Mouse (Mus musculus) right cerebral cortex, adult 18-20 months (tissue): ENCODE results near the gene S100a10.
A peak's percentile ranks its signal among the peaks of the same experiment; 100 is the strongest.

Experiments used
- DNase-seq: peaks from one replicate; pipeline ENCODE4 v3.0.0; 2022; ENCODE audit warnings: mixed read lengths

Gene S100a10

DNA sequence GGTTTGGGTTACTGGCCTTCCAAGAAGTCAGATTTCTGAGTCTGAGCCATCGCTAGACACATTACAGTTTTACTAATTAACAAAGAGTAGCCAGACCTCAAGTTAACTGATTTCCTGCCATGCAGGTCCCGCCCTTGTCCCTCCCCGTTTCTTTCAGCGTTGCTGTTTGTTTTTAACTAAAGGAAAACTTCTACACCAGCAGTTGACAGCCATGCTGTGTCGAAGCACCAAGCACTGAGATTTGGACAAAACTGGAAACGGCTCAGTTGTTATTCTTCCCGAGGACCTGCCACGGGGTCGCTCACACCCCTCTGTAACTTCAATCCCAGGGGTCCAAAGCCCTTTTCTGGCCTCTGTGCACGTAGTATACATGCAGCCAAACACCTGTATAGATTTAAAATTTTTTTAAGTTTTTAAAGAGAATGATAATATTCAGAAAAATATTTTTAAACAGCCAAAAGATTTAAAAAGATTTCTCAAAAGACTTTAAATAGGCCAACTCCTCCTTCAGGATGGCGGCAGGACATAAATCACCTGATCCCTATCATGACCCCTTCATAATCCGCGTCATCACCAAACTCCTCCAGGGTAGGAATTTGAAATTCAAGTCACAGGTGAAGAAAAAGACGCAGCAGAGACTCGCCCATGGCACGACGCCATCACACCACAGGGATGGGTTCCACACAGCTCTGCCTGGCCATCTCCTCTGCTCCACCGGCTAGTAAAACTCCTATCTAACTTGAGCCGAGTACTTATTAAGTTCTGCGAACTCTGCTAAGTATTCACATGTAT is 6.9 kb upstream of the S100a10 start:
- no peak for DNase-seq

- no peak for DNase-seq
These were observed 6.2 kb upstream of the S100a10 start for GRCm38 (mm10) chr3:93548541-93549266.

- DNase-seq, result no peak
These were observed 4.9 kb upstream of the S100a10 start for GRCm38 (mm10) chr3:93549986-93550385.

- no peak for DNase-seq
These were observed 2.7 kb upstream of the S100a10 start for GRCm38 (mm10) chr3:93551950-93552901.

DNA sequence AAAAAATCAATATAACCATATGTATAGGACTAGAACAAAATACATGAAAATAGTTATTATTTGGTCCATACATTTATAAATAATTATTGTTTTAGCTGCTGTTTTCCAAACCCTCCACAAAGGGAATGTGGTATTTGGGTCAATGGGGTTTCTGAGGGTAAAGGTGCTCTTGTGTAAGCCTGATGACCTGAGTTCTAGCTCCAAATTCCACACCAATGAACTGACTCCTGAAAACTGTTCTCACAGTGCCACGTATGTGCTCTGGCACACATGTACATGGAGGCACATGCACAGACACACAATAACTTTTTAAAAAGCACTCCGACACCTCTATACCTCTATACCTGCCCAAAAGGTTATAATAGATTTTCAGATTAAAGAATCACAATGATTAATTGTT is 1.6 kb upstream of the S100a10 start:
- DNase-seq, result no peak

GRCm38 (mm10) chr3:93553765-93554378 is 1.0 kb upstream of the S100a10 start:
- DNase-seq, result peak; percentile 24

- DNase-seq, result no peak
These were observed 400 bp upstream of the S100a10 start for GRCm38 (mm10) chr3:93554379-93554980.

GRCm38 (mm10) chr3:93555878-93556254 is 986 bp downstream of the S100a10 start:
- peak; percentile 17 for DNase-seq

- DNase-seq, result no peak
These were observed 1.7 kb downstream of the S100a10 start for GRCm38 (mm10) chr3:93556599-93556998.

DNA sequence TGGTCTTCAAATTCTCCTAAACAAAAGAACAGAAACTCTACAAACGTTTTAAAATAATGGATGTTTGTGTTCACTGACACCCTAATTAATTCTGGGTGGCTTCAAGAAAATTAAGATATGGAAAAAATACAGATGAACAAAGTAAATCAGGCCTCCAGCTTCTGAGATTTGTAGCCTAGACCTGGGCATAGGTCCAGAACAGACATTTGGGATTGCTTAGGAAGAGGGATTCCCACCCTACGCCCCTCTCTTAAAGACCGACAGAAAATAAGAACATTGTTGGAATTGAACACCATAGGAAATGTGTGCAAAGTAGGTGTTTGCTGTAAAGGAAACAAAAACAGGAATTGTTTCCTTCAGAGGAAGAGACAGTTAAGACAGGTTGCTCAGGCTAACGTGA is 2.6 kb downstream of the S100a10 start:
- DNase-seq, result no peak

- no peak for DNase-seq
These were observed 5.1 kb downstream of the S100a10 start for GRCm38 (mm10) chr3:93559961-93560360.

GRCm38 (mm10) chr3:93562372-93562771 is 7.5 kb downstream of the S100a10 start:
- DNase-seq, result no peak

GRCm38 (mm10) chr3:93563216-93563615 is 8.3 kb downstream of the S100a10 start:
- DNase-seq, result peak; percentile 50

DNA sequence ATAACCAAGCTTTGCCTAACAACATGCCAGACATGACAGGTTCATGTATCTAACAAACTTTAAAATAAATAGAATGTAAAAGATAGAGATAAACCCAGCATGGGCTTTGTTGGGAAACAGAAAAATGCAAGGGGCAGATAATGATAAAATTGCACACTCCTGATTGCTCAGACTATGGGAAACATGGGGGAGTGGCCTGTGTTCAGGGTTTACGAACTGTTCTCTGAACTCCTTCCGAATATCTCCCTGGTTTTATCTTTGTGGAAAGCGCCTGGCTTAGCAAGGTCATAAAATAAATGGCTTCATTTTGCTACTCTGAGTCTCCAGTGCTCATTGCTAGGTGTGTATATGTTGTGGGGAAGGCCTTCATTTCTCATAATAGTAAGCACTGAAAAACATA is 12.0 kb downstream of the S100a10 start:
- DNase-seq, result no peak

- no peak for DNase-seq
These were observed 12.8 kb downstream of the S100a10 start for GRCm38 (mm10) chr3:93567721-93568120.

- DNase-seq, result peak; percentile 63
These were observed 13.7 kb downstream of the S100a10 start for GRCm38 (mm10) chr3:93568428-93569040.

DNA sequence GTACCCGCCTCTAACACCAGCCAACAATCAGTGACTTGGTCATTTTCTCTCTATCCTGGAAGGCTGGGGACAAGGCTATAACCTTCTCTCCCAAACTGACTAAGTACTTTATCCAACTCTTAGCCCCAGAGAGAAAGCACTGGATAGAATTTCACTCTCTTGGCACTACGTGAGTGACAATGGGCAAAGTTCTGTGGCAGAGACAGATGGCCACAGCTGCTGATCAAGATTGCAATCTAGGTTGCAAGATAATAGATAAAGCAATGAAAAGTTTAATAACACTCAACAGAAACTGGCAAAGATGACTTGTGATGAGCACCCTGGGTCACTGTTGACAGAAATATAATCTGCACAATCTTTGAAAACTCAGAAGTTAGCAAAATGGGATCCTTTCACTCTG is 14.2 kb downstream of the S100a10 start:
- DNase-seq, result no peak

DNA sequence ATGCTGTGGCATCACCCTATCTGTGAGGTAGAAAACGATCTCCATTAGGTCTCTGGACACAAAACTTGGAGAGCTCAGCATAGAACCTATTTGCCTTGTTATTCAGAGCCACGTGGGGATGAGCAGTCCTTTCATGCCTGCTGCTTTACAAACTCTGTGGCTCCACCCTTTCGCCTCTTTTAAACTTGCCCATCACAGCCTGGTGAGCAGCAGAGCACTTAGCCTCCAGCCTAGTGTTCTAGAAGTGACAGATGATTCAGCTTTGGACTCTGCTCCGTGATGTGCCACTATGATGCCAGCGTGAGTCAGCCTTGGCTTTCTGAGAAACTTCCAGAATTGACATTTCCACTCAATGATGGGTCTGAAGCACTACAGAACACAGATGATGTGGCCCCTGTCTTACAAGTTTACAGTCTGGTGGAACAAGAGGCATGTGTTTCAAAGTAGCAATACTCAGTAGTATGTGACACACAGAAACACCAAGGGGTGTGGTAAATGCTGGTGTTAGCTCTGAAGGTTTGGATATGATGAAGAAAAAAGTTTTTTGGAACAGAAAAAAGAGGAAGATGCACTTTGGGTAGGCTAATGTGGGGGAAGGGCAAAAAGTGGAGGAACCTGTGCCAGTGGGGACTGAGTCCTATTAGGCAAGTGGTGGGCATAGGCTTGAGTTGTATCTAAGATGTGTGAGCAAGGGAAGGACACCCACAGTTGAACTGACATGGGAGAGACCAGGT is 17.3 kb downstream of the S100a10 start:
- peak; percentile 28 for DNase-seq

GRCm38 (mm10) chr3:93579317-93580038 is 24.6 kb downstream of the S100a10 start:
- no peak for DNase-seq

DNA sequence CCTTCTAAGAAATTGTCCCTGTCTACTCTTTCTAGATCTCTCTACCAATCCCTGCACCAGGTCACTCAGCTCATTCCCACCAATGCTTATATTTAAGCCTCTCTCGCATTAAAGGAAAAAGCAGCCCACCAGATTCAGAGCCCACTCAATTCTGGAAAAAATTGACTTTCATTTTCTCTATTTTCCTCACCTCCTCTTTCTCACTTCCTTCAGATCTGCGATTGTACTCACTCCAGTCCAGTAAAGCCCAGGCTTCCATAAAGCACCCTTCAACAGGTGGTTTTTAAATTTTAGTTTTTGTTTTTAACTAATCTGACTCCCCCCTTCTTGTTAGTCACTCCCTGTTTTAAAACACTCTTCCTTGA is 25.1 kb downstream of the S100a10 start:
- DNase-seq, result no peak
